Mouse (Mus musculus) heart, embryonic 13.5 days (tissue): Measurements from ENCODE around the gene Pakap. TPM values are rescaled to one million over a fixed set of nuclear protein-coding genes. Genes with fewer than 3 reads are reported as not detected.

Source experiments
- ATAC-seq: fragments of 200-750 bp; cut with Nextera tagmentation; 2 replicates; pipeline ENCODE4 v1.8.0; 2017; ENCODE audit warnings: moderate TSS enrichment; ENCODE audit not compliant: insufficient number of reproducible peaks, low FRiP score, low TSS enrichment; ENCODE audit errors: extremely low read depth
- H3K27ac ChIP-seq: fragments of 300-500 bp; sonication (generic); replicated peaks from 2 replicates; pipeline ENCODE4 v1.5.1; 2015; ENCODE audit warnings: moderate library complexity, mild to moderate bottlenecking, inconsistent platforms
- H3K27me3 ChIP-seq: fragments of 300-500 bp; sonication (generic); replicated peaks from 2 replicates; pipeline ENCODE4 v1.6.1; 2015; ENCODE audit warnings: mild to moderate bottlenecking, inconsistent platforms
- H3K36me3 ChIP-seq: fragments of 300-500 bp; sonication (generic); 2 replicates; pipeline ENCODE4 v1.6.1; 2015; ENCODE audit warnings: mild to moderate bottlenecking, inconsistent platforms
- H3K4me1 ChIP-seq: fragments of 300-500 bp; sonication (generic); 2 replicates; pipeline ENCODE4 v1.6.1; 2015; ENCODE audit warnings: inconsistent platforms
- H3K4me2 ChIP-seq: fragments of 300-500 bp; sonication (generic); 2 replicates; pipeline ENCODE4 v1.6.1; 2015; ENCODE audit warnings: inconsistent platforms, mild to moderate bottlenecking, moderate library complexity
- H3K4me3 ChIP-seq: fragments of 300-500 bp; sonication (generic); 2 replicates; pipeline ENCODE4 v1.5.1; 2015; ENCODE audit warnings: moderate library complexity, mild to moderate bottlenecking, inconsistent platforms
- H3K9ac ChIP-seq: fragments of 300-500 bp; sonication (generic); 2 replicates; pipeline ENCODE4 v1.6.1; 2015; ENCODE audit warnings: inconsistent platforms, mild to moderate bottlenecking, moderate library complexity
- H3K9me3 ChIP-seq: fragments of 300-500 bp; sonication (generic); 2 replicates; pipeline ENCODE4 v1.6.1; 2016; ENCODE audit warnings: inconsistent platforms
- WGBS: fragments of 180-500 bp; shearing (Covaris S2); methylation state at CpG from one replicate; pipeline ENCODE4 v1.1.7; 2015; ENCODE audit warnings: mixed read lengths; 5-methylcytosine and 5-hydroxymethylcytosine counted together
- polyA plus RNA-seq: library from polyadenylated mRNA; unstranded; fragments of >200 nt; fragmentation: Nextera tagmentation; extraction: Ambion mirVana; gene quantifications from 2 replicates; pipeline ENCODE4 v1.2.1, GENCODE M21; 2015

Pakap gene
- polyA plus RNA-seq, 1 experiment from 2014 or later, result 49.3 TPM

DNA sequence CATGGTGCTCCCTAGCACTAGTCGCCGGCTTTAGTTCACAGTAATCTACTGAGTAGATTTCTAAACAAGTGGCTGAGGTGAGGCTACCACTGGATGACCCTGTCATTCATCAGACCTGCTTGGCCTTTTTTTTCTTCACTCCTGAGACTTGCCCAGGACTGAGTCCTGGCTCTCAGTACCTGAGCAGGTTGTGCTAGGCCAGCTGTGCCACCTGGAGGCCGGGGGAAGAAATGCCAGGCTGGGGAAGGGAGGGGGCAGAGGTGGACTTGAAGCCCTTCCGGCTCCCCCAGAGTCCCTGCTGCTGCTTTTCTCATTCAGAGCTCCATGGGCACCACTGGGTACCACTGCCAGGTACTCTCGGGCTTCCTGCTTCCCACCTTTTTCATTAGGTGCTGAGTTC lies 220.7 kb downstream of the Pakap start:
- Histone ChIP-seq H3K9ac (0 out of 2 replicates have a peak overlapping the region, but pooled peaks have one; percentile 24), H3K9me3 (no peaks in the 10 kb centered on the region), H3K27ac (peak overlapping the region; percentile 53), H3K27me3 (no peaks in the 10 kb centered on the region), H3K4me3 (no peak overlapping the region), H3K4me1 (peaks cover 56% of the 10 kb centered on the region), H3K4me2 (no peak overlapping the region), H3K36me3 (peaks cover 5% of the 10 kb centered on the region)
- 48% methylated on average over 5 of the region's 5 CpGs for WGBS
- no peak for ATAC-seq

- H3K4me3 ChIP-seq, result no peak overlapping the region
- peak overlapping the region; percentile 53 for H3K27ac ChIP-seq
- peak overlapping the region; percentile 24; the same call in 1 of the 2 replicates for H3K9ac ChIP-seq
- no peak for ATAC-seq
- H3K9me3 ChIP-seq, result no peaks in the 10 kb centered on the region
- H3K4me1 ChIP-seq, result peaks cover 56% of the 10 kb centered on the region
- peaks cover 5% of the 10 kb centered on the region for H3K36me3 ChIP-seq
- H3K27me3 ChIP-seq, result no peaks in the 10 kb centered on the region
- H3K4me2 ChIP-seq, result no peak overlapping the region; the same call in 1 of the 2 replicates
Observed at GRCm38 (mm10) chr4:57789118-57789517, 221.1 kb downstream of the Pakap start.

DNA sequence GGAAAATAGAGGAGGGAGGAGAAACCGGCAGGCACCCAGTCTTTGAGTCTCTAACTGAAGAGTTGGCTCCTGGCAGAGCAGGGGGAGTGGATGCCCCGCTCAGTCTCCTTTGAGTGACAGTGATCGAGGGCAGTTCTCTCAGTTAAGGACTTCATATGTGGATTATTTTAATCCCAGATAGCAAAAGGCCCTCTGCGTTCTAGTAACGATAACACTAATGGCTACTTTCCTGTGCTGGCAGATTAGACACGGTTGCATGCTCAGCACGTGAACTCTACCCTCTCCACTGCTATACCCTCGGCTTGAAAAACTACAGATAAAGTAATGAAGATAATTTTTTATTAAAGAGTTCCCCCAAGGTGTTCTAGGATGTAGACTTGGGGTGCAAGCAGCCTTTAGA lies 226.0 kb downstream of the Pakap start:
- no peak for ATAC-seq
- H3K4me1 ChIP-seq, result peaks cover 75% of the 10 kb centered on the region
- whole genome bisulfite sequencing, result 12% methylated on average over 8 of the region's 8 CpGs

GRCm38 (mm10) chr4:57794547-57794946 lies 226.6 kb downstream of the Pakap start:
- H3K36me3 ChIP-seq, result 0 out of 2 replicates have a peak, but pooled peaks cover 5% of the 10 kb centered on the region
- no peaks in the 10 kb centered on the region for H3K9me3 ChIP-seq
- no peak for ATAC-seq
- no peak overlapping the region for H3K4me2 ChIP-seq
- 30% methylated on average over 3 of the region's 3 CpGs for WGBS
- H3K4me3 ChIP-seq, result no peak overlapping the region
- H3K27me3 ChIP-seq, result no peaks in the 10 kb centered on the region
- no peak overlapping the region for H3K9ac ChIP-seq
- H3K4me1 ChIP-seq, result peaks cover 74% of the 10 kb centered on the region
- H3K27ac ChIP-seq, result peak overlapping the region; percentile 78

More for the DNA sequence above, 226.0 kb downstream of the Pakap start:
- H3K27me3 ChIP-seq, result no peaks in the 10 kb centered on the region
- H3K9me3 ChIP-seq, result no peaks in the 10 kb centered on the region
- peak overlapping the region; percentile 78 for H3K27ac ChIP-seq
- H3K4me2 ChIP-seq, result peak overlapping the region; percentile 28
- H3K4me3 ChIP-seq, result no peak overlapping the region
- peak overlapping the region; percentile 56 for H3K9ac ChIP-seq
- 0 out of 2 replicates have a peak, but pooled peaks cover 5% of the 10 kb centered on the region for H3K36me3 ChIP-seq

DNA sequence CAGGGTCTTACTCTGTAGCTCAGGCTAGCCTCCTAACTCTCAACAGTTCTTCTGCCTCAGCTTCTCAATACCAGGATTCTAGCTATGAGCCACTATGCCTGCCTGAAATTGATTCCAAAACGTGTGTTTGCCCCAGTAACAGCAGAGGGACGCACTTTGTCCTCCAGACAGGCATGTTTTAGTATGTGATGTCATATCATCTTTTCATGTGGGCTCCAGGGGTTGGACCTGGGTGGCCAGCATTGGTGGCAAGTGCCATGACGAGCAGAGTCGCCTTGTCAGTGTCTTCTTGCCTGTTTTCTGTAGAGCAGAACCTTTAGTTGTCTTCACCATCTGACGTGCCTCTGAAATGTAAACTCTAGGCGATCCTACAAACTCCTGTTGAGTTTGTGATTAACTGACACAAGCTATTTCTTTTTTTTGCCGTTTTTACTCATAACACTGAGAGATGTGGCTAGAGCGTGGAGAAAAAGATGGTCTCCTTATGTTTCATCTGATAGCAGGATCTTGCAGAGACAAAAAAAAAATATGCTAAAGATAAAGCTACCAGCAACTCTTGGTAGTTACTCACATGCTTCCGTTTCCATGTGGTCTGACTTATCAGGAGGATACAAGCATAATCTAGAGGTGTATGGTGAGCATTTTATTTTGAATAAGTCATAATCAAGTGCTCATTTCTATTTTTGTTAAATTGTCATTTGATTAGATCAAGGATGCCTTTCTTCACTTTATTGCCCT lies 229.7 kb downstream of the Pakap start:
- Histone ChIP-seq H3K4me1 (peaks cover 75% of the 10 kb centered on the region), H3K9me3 (no peaks in the 10 kb centered on the region), H3K4me3 (no peak overlapping the region), H3K9ac (0 out of 2 replicates have a peak overlapping the region, but pooled peaks have one; percentile 53), H3K27ac (peak overlapping the region; percentile 81), H3K27me3 (no peaks in the 10 kb centered on the region), H3K4me2 (peak overlapping the region; percentile 16; the same call in 1 of the 2 replicates), H3K36me3 (0 out of 2 replicates have a peak, but pooled peaks cover 14% of the 10 kb centered on the region)
- no peak for ATAC-seq
- 47% methylated on average over 9 of the region's 9 CpGs for WGBS

- H3K4me2 ChIP-seq, result peak overlapping the region; percentile 16; the same call in 1 of the 2 replicates
- H3K9me3 ChIP-seq, result no peaks in the 10 kb centered on the region
- H3K4me1 ChIP-seq, result peaks cover 67% of the 10 kb centered on the region
- H3K27ac ChIP-seq, result peak overlapping the region; percentile 81
- 20% methylated on average over 10 of the region's 10 CpGs for WGBS
- 0 out of 2 replicates have a peak, but pooled peaks cover 14% of the 10 kb centered on the region for H3K36me3 ChIP-seq
- 0 out of 2 replicates have a peak, but pooled peaks have one; percentile 60 for ATAC-seq
- H3K27me3 ChIP-seq, result no peaks in the 10 kb centered on the region
- H3K9ac ChIP-seq, result peak overlapping the region; percentile 53; the same call in 1 of the 2 replicates
- H3K4me3 ChIP-seq, result no peak overlapping the region
Observed at GRCm38 (mm10) chr4:57798286-57799018, 230.5 kb downstream of the Pakap start.

GRCm38 (mm10) chr4:57799297-57799696 lies 231.3 kb downstream of the Pakap start:
- Histone ChIP-seq H3K4me2 (no peak overlapping the region), H3K4me3 (no peak overlapping the region), H3K27ac (peak overlapping the region; percentile 81), H3K36me3 (peaks cover 18% of the 10 kb centered on the region; the same call in 1 of the 2 replicates), H3K9me3 (no peaks in the 10 kb centered on the region), H3K27me3 (no peaks in the 10 kb centered on the region), H3K9ac (peak overlapping the region; percentile 53; the same call in 1 of the 2 replicates), H3K4me1 (peaks cover 59% of the 10 kb centered on the region)
- WGBS, result 5% methylated on average over 1 of the region's 1 CpGs
- ATAC-seq, result no peak

GRCm38 (mm10) chr4:57801239-57801638 lies 233.3 kb downstream of the Pakap start:
- Histone ChIP-seq H3K27ac (peak overlapping the region; percentile 51), H3K9ac (no peak overlapping the region), H3K4me1 (peaks cover 56% of the 10 kb centered on the region), H3K4me3 (no peak overlapping the region), H3K36me3 (peaks cover 22% of the 10 kb centered on the region; the same call in 1 of the 2 replicates), H3K4me2 (no peak overlapping the region), H3K27me3 (no peaks in the 10 kb centered on the region), H3K9me3 (no peaks in the 10 kb centered on the region)
- no peak for ATAC-seq
- 40% methylated on average over 7 of the region's 7 CpGs for WGBS

DNA sequence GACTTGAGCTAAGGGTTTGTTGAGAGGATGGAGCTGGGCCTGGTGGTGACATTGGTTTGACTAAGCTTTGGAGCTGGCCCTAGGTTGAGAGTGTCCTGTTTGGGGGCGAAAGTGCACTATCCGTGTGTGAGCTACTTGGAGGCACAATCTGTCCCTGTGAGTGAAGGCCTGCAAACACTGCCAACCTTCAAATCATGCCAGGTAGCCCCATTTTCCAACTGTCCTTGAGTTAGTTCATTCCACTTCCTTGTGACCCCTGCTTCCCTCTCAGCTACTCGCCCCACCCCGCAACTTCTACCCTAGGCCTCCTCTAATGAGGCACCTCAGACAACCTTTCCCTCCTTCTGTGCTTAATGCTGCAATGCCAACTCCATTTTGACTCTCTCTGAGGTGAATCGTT lies 234.0 kb downstream of the Pakap start:
- H3K4me1 ChIP-seq, result peaks cover 53% of the 10 kb centered on the region
- ATAC-seq, result no peak
- no peaks in the 10 kb centered on the region for H3K27me3 ChIP-seq
- H3K4me2 ChIP-seq, result no peak overlapping the region
- no peak overlapping the region for H3K4me3 ChIP-seq
- peaks cover 22% of the 10 kb centered on the region; the same call in 1 of the 2 replicates for H3K36me3 ChIP-seq
- no peak overlapping the region for H3K9ac ChIP-seq
- no peaks in the 10 kb centered on the region for H3K9me3 ChIP-seq
- H3K27ac ChIP-seq, result peak overlapping the region; percentile 51
- 85% methylated on average over 5 of the region's 5 CpGs for WGBS

DNA sequence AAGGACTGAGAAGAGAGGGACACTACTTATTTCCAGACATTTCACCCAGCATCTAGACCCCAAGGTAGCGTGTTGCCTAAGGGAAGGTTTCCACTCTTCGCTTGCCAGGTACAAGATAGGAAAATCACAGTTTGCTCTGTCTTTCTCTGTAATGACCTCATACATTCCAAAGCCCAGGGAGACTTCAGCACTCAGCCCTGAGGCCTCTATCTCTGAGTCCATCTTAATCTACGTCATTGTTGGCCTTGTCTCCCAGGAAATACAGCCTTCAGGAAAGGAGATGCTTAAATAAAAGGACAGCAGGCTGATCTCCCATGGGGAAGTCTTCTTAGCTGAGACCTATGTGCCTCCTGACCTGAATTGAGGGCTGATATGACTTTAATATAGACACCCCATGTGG lies 234.4 kb downstream of the Pakap start:
- WGBS, result 57% methylated on average over 3 of the region's 3 CpGs
- no peak for ATAC-seq
- Histone ChIP-seq H3K27me3 (no peaks in the 10 kb centered on the region), H3K4me2 (no peak overlapping the region), H3K4me3 (no peak overlapping the region), H3K9ac (no peak overlapping the region), H3K4me1 (peaks cover 49% of the 10 kb centered on the region), H3K27ac (peak overlapping the region; percentile 51; the same call in 1 of the 2 replicates), H3K9me3 (no peaks in the 10 kb centered on the region), H3K36me3 (peaks cover 26% of the 10 kb centered on the region; the same call in 1 of the 2 replicates)

GRCm38 (mm10) chr4:57804902-57805301 lies 236.9 kb downstream of the Pakap start:
- Histone ChIP-seq H3K4me2 (no peak overlapping the region), H3K4me1 (peaks cover 36% of the 10 kb centered on the region), H3K4me3 (no peak overlapping the region), H3K27ac (peak overlapping the region; percentile 58; the same call in 1 of the 2 replicates), H3K27me3 (no peaks in the 10 kb centered on the region), H3K9ac (no peak overlapping the region), H3K9me3 (0 out of 2 replicates have a peak, but pooled peaks cover 3% of the 10 kb centered on the region), H3K36me3 (peaks cover 39% of the 10 kb centered on the region)
- no peak for ATAC-seq
- 37% methylated on average over 6 of the region's 6 CpGs for WGBS
